Mouse (Mus musculus) CH12.LX (cell line): ENCODE results near the gene Uba52. TPM values are rescaled to one million over a fixed set of nuclear protein-coding genes. Genes with fewer than 3 reads are reported as not detected.

ENCODE experiments used
- DNase-seq: peaks from one replicate; pipeline ENCODE4 v3.0.0-alpha.2; 2013; ENCODE audit errors: extremely low read depth
- H3K27ac ChIP-seq: 2 replicates; pipeline ENCODE4 v1.5.1; 2012; ENCODE audit warnings: low read depth, mild to moderate bottlenecking, control low read depth, moderate library complexity; ENCODE audit not compliant: insufficient read depth
- H3K27me3 ChIP-seq: replicated peaks from 2 replicates; pipeline ENCODE3; 2012; ENCODE audit warnings: inconsistent platforms
- H3K36me3 ChIP-seq, 2 experiments: replicated peaks in 1 of 2; 2 replicates each; pipeline versions ENCODE3 to v1.6.1; 2012; ENCODE audit warnings: inconsistent platforms in 1 of 2, low read length in 1 of 2, mild to moderate bottlenecking in 1 of 2, mixed read lengths in 1 of 2, moderate library complexity in 1 of 2; ENCODE audit not compliant: control insufficient read depth in 1 of 2, insufficient read depth in 1 of 2
- H3K4me1 ChIP-seq, 2 experiments: 2 replicates each; pipeline ENCODE4 v1.6.1; 2012; ENCODE audit warnings: inconsistent platforms in 1 of 2, moderate library complexity in 1 of 2; ENCODE audit not compliant: insufficient read depth in 2 of 2, control insufficient read depth in 1 of 2
- H3K4me2 ChIP-seq: 2 replicates; pipeline ENCODE4 v1.6.1; 2012; ENCODE audit warnings: low read depth, mild to moderate bottlenecking, control low read depth; ENCODE audit not compliant: poor library complexity, insufficient read depth, severe bottlenecking
- H3K4me3 ChIP-seq, 3 experiments: fragments of 150-350 bp in 1 of 3; sonication (generic) in 1 of 3; replicated peaks in 1 of 3; 2 replicates each; pipeline versions ENCODE3 to v1.5.1; 2011 to 2012; ENCODE audit warnings: low read depth in 2 of 3, low read length in 2 of 3, mild to moderate bottlenecking in 2 of 3, moderate library complexity in 2 of 3, control low read depth in 1 of 3, improper control_type of control experiment in 1 of 3, inconsistent platforms in 1 of 3, mixed read lengths in 1 of 3; ENCODE audit not compliant: poor library complexity in 1 of 3
- H3K79me2 ChIP-seq: replicated peaks from 2 replicates; pipeline ENCODE4 v1.6.1; 2012; ENCODE audit warnings: mild to moderate bottlenecking, moderate library complexity; ENCODE audit not compliant: control insufficient read depth, poor library complexity, insufficient read depth, severe bottlenecking; ENCODE audit errors: extremely low read depth
- H3K9ac ChIP-seq: 2 replicates; pipeline ENCODE4 v1.6.1; 2012; ENCODE audit warnings: low read depth, mild to moderate bottlenecking, control low read depth, moderate library complexity; ENCODE audit not compliant: insufficient read depth
- H3K9me3 ChIP-seq: replicated peaks from 2 replicates; pipeline ENCODE3; 2012; ENCODE audit warnings: low read length, inconsistent platforms, mixed read lengths
- BHLHE40 ChIP-seq: IDR thresholded peaks from 2 replicates; pipeline ENCODE4 v1.6.1; 2011; ENCODE audit warnings: mild to moderate bottlenecking, low read depth, low read length, improper control_type of control experiment
- CHD1 ChIP-seq: IDR thresholded peaks from 2 replicates; pipeline ENCODE4 v1.6.1; 2012; ENCODE audit warnings: low read depth, low read length, improper control_type of control experiment, inconsistent platforms
- CHD2 ChIP-seq: IDR thresholded peaks from 2 replicates; pipeline ENCODE4 v1.6.1; 2011; ENCODE audit warnings: low read length, improper control_type of control experiment
- CTCF ChIP-seq, 2 experiments: IDR thresholded peaks in 1 of 2; conservative IDR thresholded peaks in 1 of 2; 2 replicates each; pipeline ENCODE4 v1.5.1; 2011 to 2012; ENCODE audit warnings: low read depth in 2 of 2, low read length in 2 of 2, improper control_type of control experiment in 1 of 2, inconsistent platforms in 1 of 2, mild to moderate bottlenecking in 1 of 2, moderate library complexity in 1 of 2
- EP300 ChIP-seq: IDR thresholded peaks from 2 replicates; pipeline ENCODE4 v1.6.1; 2011; ENCODE audit warnings: low read length, improper control_type of control experiment
- IRF4 ChIP-seq: IDR thresholded peaks from 2 replicates; pipeline ENCODE4 v1.6.1; 2014; ENCODE audit warnings: low read depth, mild to moderate bottlenecking, inconsistent platforms, low read length, improper control_type of control experiment
- JUN ChIP-seq: IDR thresholded peaks from 2 replicates; pipeline ENCODE4 v1.6.1; 2011; ENCODE audit warnings: low read depth, mild to moderate bottlenecking, low read length, improper control_type of control experiment, moderate library complexity; ENCODE audit not compliant: insufficient read depth
- KAT2A ChIP-seq: IDR thresholded peaks from 2 replicates; pipeline ENCODE4 v1.6.1; 2012; ENCODE audit warnings: low read length, improper control_type of control experiment, inconsistent platforms; ENCODE audit not compliant: insufficient replicate concordance
- MAX ChIP-seq: IDR thresholded peaks from 2 replicates; pipeline ENCODE4 v1.6.1; 2011; ENCODE audit warnings: low read length, improper control_type of control experiment
- MEF2A ChIP-seq: IDR thresholded peaks from 2 replicates; pipeline ENCODE4 v1.6.1; 2014; ENCODE audit warnings: low read depth, mild to moderate bottlenecking, inconsistent platforms, low read length, improper control_type of control experiment, borderline replicate concordance
- NRF1 ChIP-seq: IDR thresholded peaks from 2 replicates; pipeline ENCODE4 v1.6.1; 2014; ENCODE audit warnings: low read depth, mild to moderate bottlenecking, inconsistent platforms, low read length, improper control_type of control experiment, moderate library complexity
- POLR2AphosphoS2 ChIP-seq: IDR thresholded peaks from 2 replicates; pipeline ENCODE4 v1.6.1; 2011; ENCODE audit warnings: low read depth, low read length, improper control_type of control experiment
- RAD21 ChIP-seq: IDR thresholded peaks from 2 replicates; pipeline ENCODE4 v1.6.1; 2011; ENCODE audit warnings: low read depth, mild to moderate bottlenecking, low read length, improper control_type of control experiment, moderate library complexity
- RCOR1 ChIP-seq: conservative IDR thresholded peaks from 2 replicates; pipeline ENCODE4 v1.6.1; 2012; ENCODE audit warnings: low read depth, mild to moderate bottlenecking, inconsistent platforms, low read length, improper control_type of control experiment
- SMC3 ChIP-seq: IDR thresholded peaks from 2 replicates; pipeline ENCODE4 v1.6.1; 2011; ENCODE audit warnings: low read depth, low read length, improper control_type of control experiment
- TCF12 ChIP-seq: IDR thresholded peaks from 2 replicates; pipeline ENCODE4 v1.6.1; 2014; ENCODE audit warnings: low read depth, mild to moderate bottlenecking, inconsistent platforms, low read length, improper control_type of control experiment
- UBTF ChIP-seq: IDR thresholded peaks from 2 replicates; pipeline ENCODE4 v1.6.1; 2012; ENCODE audit warnings: low read depth, mild to moderate bottlenecking, inconsistent platforms, low read length, improper control_type of control experiment, moderate library complexity
- USF1 ChIP-seq: IDR thresholded peaks from 2 replicates; pipeline ENCODE4 v1.6.1; 2014; ENCODE audit warnings: low read depth, mild to moderate bottlenecking, inconsistent platforms, low read length, improper control_type of control experiment
- USF2 ChIP-seq: conservative IDR thresholded peaks from 2 replicates; pipeline ENCODE4 v1.6.1; 2011; ENCODE audit warnings: low read depth, low read length, improper control_type of control experiment
- ZC3H11A ChIP-seq: IDR thresholded peaks from 2 replicates; pipeline ENCODE4 v1.6.1; 2012; ENCODE audit warnings: low read depth, mild to moderate bottlenecking, inconsistent platforms, low read length, improper control_type of control experiment
- ZMIZ1 ChIP-seq: IDR thresholded peaks from 2 replicates; pipeline ENCODE4 v1.6.1; 2012; ENCODE audit warnings: low read depth, mild to moderate bottlenecking, inconsistent platforms, low read length, improper control_type of control experiment
- ZNF384 ChIP-seq: IDR thresholded peaks from 2 replicates; pipeline ENCODE4 v1.6.1; 2012; ENCODE audit warnings: low read depth, low read length, improper control_type of control experiment, inconsistent platforms
- dilution Hi-C: fragments of 300-500 bp; cut with MboI; formaldehyde crosslinking; loops from 2 replicates; pipeline ENCODE4 v1.14.3; 2020; ENCODE audit warnings: low sequenced_read_pairs; ENCODE audit not compliant: extremely low pct_unique_long_range_greater_than_20kb, extremely low pct_ligation_motif_present
- in situ Hi-C: fragments of 300-500 bp; cut with MboI; formaldehyde crosslinking; loops from 3 replicates; pipeline ENCODE4 v1.14.3; 2019; ENCODE audit warnings: low sequenced_read_pairs, low pct_ligation_motif_present, low pct_unique_long_range_greater_than_20kb, mixed read lengths
- polyA plus RNA-seq: library from polyadenylated mRNA; unstranded; fragments of >175 nt; gene quantifications from 2 replicates; pipeline ENCODE4 v1.2.1, GENCODE M21; 2012; ENCODE audit warnings: low read depth; ENCODE audit not compliant: insufficient read length
- total RNA-seq, 2 experiments: library from RNA; depleted of rRNA; stranded (reverse); fragments of 300-350 nt in 1 of 2; fragments of >200 nt in 1 of 2; gene quantifications; 2 replicates each; pipeline ENCODE4 v1.2.3; 2012 to 2014

The Uba52 gene
- total and polyA plus RNA-seq, 3 experiments = 1,181 to 3,341 (median 1,372) TPM

- Histone ChIP-seq H3K27me3 (peaks cover 16% of the 10 kb centered on the region), H3K36me3 (peaks cover 9 to 34% of the 10 kb centered on the region in 2 experiments), H3K79me2 (0 out of 2 replicates have a peak, but pooled peaks cover 5% of the 10 kb centered on the region), H3K4me3 (no peak overlapping the region), H3K9ac (no peak overlapping the region), H3K9me3 (no peaks in the 10 kb centered on the region), H3K27ac (no peak overlapping the region), H3K4me2 (no peak overlapping the region), H3K4me1 (peaks cover 12 to 66% of the 10 kb centered on the region in 2 experiments)
- TF ChIP-seq EP300 (no peak), BHLHE40 (peak; percentile 9; the same call in 1 of the 2 replicates), TCF12 (no peak), USF2 (no peak), SMC3 (peak; percentile 92), RAD21 (peak; percentile 71), USF1 (no peak), ZC3H11A (peak; percentile 47; the same call in 1 of the 2 replicates), POLR2AphosphoS2 (no peak), CTCF (conservative IDR thresholded peaks at IDR 0.05 in 1 of 2, IDR thresholded peaks at IDR 0.05 in 1 of 2; ENCODE audit: low read depth in 2 of 2, low read length in 2 of 2) (peak in 1 of 2 experiments; percentile 93; a peak in 3 of 4 replicates), NRF1 (no peak), RCOR1 (no peak), MEF2A (0 out of 2 replicates have a peak, but pooled peaks have one; percentile 24), KAT2A (no peak), CHD2 (no peak)
- no peak for DNase-seq
- dilution Hi-C loops (no loop called here), in situ Hi-C loops (loop anchor here (10.0 kb wide), 1 partner anchor 88 kb away; no protein-coding TSS in a partner anchor)
Measured at GRCm38 (mm10) chr8:70503062-70503750, 7.4 kb downstream of the Uba52 start.

GRCm38 (mm10) chr8:70502540-70502939, 8.1 kb downstream of the Uba52 start:
- H3K9me3 ChIP-seq = no peaks in the 10 kb centered on the region
- H3K4me1 ChIP-seq = peaks cover 7 to 60% of the 10 kb centered on the region in 2 experiments
- peaks cover 20% of the 10 kb centered on the region for H3K27me3 ChIP-seq
- peaks cover 3 to 28% of the 10 kb centered on the region in 2 experiments for H3K36me3 ChIP-seq
- no peak overlapping the region for H3K27ac ChIP-seq
- no peaks in the 10 kb centered on the region for H3K79me2 ChIP-seq
- in situ Hi-C loops (loop anchor here (10.0 kb wide), 1 partner anchor 88 kb away; no protein-coding TSS in a partner anchor), dilution Hi-C loops (no loop called here)
- no peak for DNase-seq
- no peak overlapping the region for H3K9ac ChIP-seq
- TF ChIP-seq KAT2A = no peak
- TF ChIP-seq POLR2AphosphoS2 = no peak
- no peak for TF ChIP-seq CTCF (conservative IDR thresholded peaks at IDR 0.05 in 1 of 2, IDR thresholded peaks at IDR 0.05 in 1 of 2; ENCODE audit: low read depth in 2 of 2, low read length in 2 of 2)
- TF ChIP-seq CHD2 = no peak
- no peak for TF ChIP-seq TCF12
- TF ChIP-seq JUN = no peak
- no peak for TF ChIP-seq ZNF384
- TF ChIP-seq RCOR1 = no peak
- no peak for TF ChIP-seq CHD1
- TF ChIP-seq IRF4 = no peak
- no peak for TF ChIP-seq UBTF
- TF ChIP-seq MAX = no peak
- no peak for TF ChIP-seq ZMIZ1
- H3K4me2 ChIP-seq = no peak overlapping the region
- no peak overlapping the region for H3K4me3 ChIP-seq
